Comparison of ENCODE assay signal across 9 mouse cellular contexts in the genomic region with DNA sequence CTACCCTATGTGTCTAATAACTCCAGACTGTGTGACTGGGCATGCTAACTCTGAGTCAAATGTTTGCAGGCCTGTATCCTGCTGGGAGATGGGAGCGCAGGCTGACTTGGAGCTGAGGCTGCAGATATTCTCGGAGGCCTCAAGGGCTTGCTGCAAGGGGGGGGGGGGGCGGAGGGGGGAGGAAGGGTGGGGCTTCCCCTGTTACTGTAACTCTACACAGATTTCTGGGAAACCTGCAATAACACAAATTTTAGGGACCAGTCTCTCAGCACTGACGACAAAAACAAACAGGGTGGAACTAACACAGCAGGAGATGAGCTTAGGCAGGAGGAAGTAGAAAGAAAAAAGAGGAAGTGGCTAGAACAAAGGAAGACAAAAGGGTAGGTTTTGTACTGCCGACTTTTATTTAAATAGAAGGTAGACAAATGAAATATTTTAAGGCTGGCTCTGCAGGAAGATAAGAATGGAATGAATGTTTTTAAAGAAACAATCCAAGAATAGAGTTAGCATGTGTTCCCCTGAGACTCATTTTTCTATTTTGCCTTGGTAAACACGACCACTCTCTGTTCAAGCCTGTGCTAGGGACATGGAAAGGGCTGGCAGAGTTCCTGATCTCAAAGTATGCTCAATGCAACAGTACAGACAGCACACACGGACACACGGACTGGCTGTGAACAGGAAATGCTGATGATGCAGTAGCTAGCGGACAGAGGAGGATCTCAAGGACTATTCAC. TPM values are rescaled to one million over a fixed set of nuclear protein-coding genes. Genes with fewer than 3 reads are reported as not detected.
A peak's percentile ranks its signal among the peaks of the same experiment; 100 is the strongest.
DNase-seq lines count a peak whose midpoint lies in the region; TF ChIP-seq lines count a peak whose summit lies in the region.
"Had no signal": no experiment of that assay in that cellular context is flagged by ENCODE, and none has a peak within 500 bp of the region (broad histone marks: within the 10 kb centered on the region; RNA-seq: fewer than 3 reads in every experiment).

No protein-coding gene starts in this region.

- peak; percentile 37 for DNase-seq in gastrocnemius, postnatal 25 days
- DNase-seq in gastrocnemius, adult 8-10 months (ENCODE audit: low spot score in 2 of 2) = no peak
- DNase-seq in CD4-positive, CD25-positive, alpha-beta regulatory T cell, adult 2 months (ENCODE audit: low read depth, low spot score) = peak; percentile 71
- DNase-seq in kidney, postnatal 10 days = peak; percentile 51
- DNase-seq in thymus, adult 18-20 months = no peak
- DNase-seq in retina, embryonic 14.5 days (ENCODE audit: low spot score) = no peak

- no peak overlapping the region for H3K4me3 ChIP-seq in embryonic fibroblast, embryonic 13.5 days (ENCODE audit: insufficient read depth, low read length)
- H3K4me3 ChIP-seq in olfactory bulb, adult 2 months (ENCODE audit: insufficient read depth, low read depth, low read length) = no peak overlapping the region
- H3K4me3 ChIP-seq: midbrain, embryonic 12.5 days had no signal

- TF ChIP-seq CTCF in embryonic fibroblast, embryonic 13.5 days (IDR thresholded peaks at IDR 0.05; ENCODE audit: borderline replicate concordance, insufficient read depth, low read length) = no peak
- TF ChIP-seq CTCF in olfactory bulb, adult 2 months (IDR thresholded peaks at IDR 0.05; ENCODE audit: insufficient read depth, low read depth, low read length) = no peak

- peak overlapping the region; percentile 78 for H3K27ac ChIP-seq in embryonic fibroblast, embryonic 13.5 days (ENCODE audit: insufficient read depth, low read length)
- H3K27ac ChIP-seq in olfactory bulb, adult 2 months (ENCODE audit: insufficient read depth, low read depth, low read length) = peak overlapping the region; percentile 9; the same call in 1 of the 2 replicates
- H3K27ac ChIP-seq: midbrain, embryonic 12.5 days had no signal

- peaks cover 5% of the 10 kb centered on the region for H3K4me1 ChIP-seq in embryonic fibroblast, embryonic 13.5 days (ENCODE audit: control insufficient read depth, insufficient read depth, low read length)
- H3K4me1 ChIP-seq in olfactory bulb, adult 2 months (ENCODE audit: control insufficient read depth, insufficient read depth, low read length) = no peaks in the 10 kb centered on the region
- H3K4me1 ChIP-seq: midbrain, embryonic 12.5 days had no signal

- WGBS in olfactory bulb, adult 2 months = 44% methylated on average over 9 of the region's 9 CpGs

- TF ChIP-seq POLR2A in embryonic fibroblast, embryonic 13.5 days (IDR thresholded peaks at IDR 0.05; ENCODE audit: low read depth, low read length) = no peak
- TF ChIP-seq POLR2A in olfactory bulb, adult 2 months (IDR thresholded peaks at IDR 0.05; ENCODE audit: insufficient read depth, low read depth, low read length) = no peak

RNA-seq across cellular contexts. Expression of a gene that starts 42.4 kb away (rescaled TPM):
- 10 to 100 TPM; 21.7 to 30.8 TPM for total RNA-seq in gastrocnemius, postnatal 25 days (2021)
- total RNA-seq in gastrocnemius, adult 8-10 months (2022) = 10 to 100 TPM; 18.6 to 34.8 (median 26.6) TPM
- 106 and 119 TPM in 2 replicates for polyA plus RNA-seq in embryonic fibroblast, embryonic 13.5 days (2011; ENCODE audit: insufficient read length, low read depth, missing spikeins)
- not detected in 2 replicates for polyA plus RNA-seq in olfactory bulb, adult 2 months (2012; ENCODE audit: insufficient read depth, insufficient read length, low replicate concordance, missing spikeins)

Comparison
In these comparisons a context has a peak if more than half of its experiments do, and no peak if none do; other contexts are left out.
1. DNase-seq: peak in gastrocnemius, postnatal 25 days (single experiment), CD4-positive, CD25-positive, alpha-beta regulatory T cell, adult 2 months (single experiment) and kidney, postnatal 10 days (single experiment); none in gastrocnemius, adult 8-10 months (0 of 2), thymus, adult 18-20 months (0 of 2) and retina, embryonic 14.5 days (single experiment).